Mouse (Mus musculus): ENCODE results near the gene Zfp513.
A peak's percentile ranks its signal among the peaks of the same experiment; 100 is the strongest.

GRCm38 (mm10) chr5:31179766-31180630 is 22.1 kb downstream of the Zfp513 start, which contains the start of the genes Gm29609 and Gtf3c2:
- TF ChIP-seq HCFC1 (IDR thresholded peaks at IDR 0.05; ENCODE audit: borderline replicate concordance, insufficient read depth, low read length) (peak; percentile 78), ZNF384 (IDR thresholded peaks at IDR 0.05; ENCODE audit: low read depth, low read length) (no peak), ZC3H11A (IDR thresholded peaks at IDR 0.05; ENCODE audit: borderline replicate concordance, low read depth, low read length) (no peak), MAFK (IDR thresholded peaks at IDR 0.05; ENCODE audit: insufficient read depth, low read depth, low read length) (no peak)
